Mouse (Mus musculus) limb, embryonic 13.5 days (tissue): ENCODE measurements around the gene 1700034J05Rik. TPM values are rescaled to one million over a fixed set of nuclear protein-coding genes. Genes with fewer than 3 reads are reported as not detected.

ENCODE experiments used
- ATAC-seq: fragments of 200-750 bp; cut with Nextera tagmentation; 2 replicates; pipeline ENCODE4 v1.8.0; 2017; ENCODE audit warnings: low read depth, moderate number of reproducible peaks, moderate TSS enrichment; ENCODE audit not compliant: low FRiP score
- H3K27ac ChIP-seq: fragments of 300-500 bp; sonication (generic); 2 replicates; pipeline ENCODE4 v1.5.1; 2015; ENCODE audit warnings: inconsistent platforms, mild to moderate bottlenecking, moderate library complexity
- H3K27me3 ChIP-seq: fragments of 300-500 bp; sonication (generic); 2 replicates; pipeline ENCODE4 v1.6.1; 2015; ENCODE audit warnings: mild to moderate bottlenecking, inconsistent platforms
- H3K36me3 ChIP-seq: fragments of 300-500 bp; sonication (generic); 2 replicates; pipeline ENCODE4 v1.6.1; 2015; ENCODE audit warnings: inconsistent platforms, mild to moderate bottlenecking, moderate library complexity
- H3K4me1 ChIP-seq: fragments of 300-500 bp; sonication (generic); 2 replicates; pipeline ENCODE4 v1.6.1; 2015; ENCODE audit warnings: inconsistent platforms
- H3K4me2 ChIP-seq: fragments of 300-500 bp; sonication (generic); replicated peaks from 2 replicates; pipeline ENCODE4 v1.6.1; 2015; ENCODE audit warnings: inconsistent platforms, mild to moderate bottlenecking, moderate library complexity
- H3K4me3 ChIP-seq: fragments of 300-500 bp; sonication (generic); 2 replicates; pipeline ENCODE4 v1.5.1; 2015; ENCODE audit warnings: moderate library complexity, mild to moderate bottlenecking, inconsistent platforms
- H3K9ac ChIP-seq: fragments of 300-500 bp; sonication (generic); 2 replicates; pipeline ENCODE4 v1.6.1; 2015; ENCODE audit warnings: mild to moderate bottlenecking, inconsistent platforms
- H3K9me3 ChIP-seq: fragments of 300-500 bp; sonication (generic); 2 replicates; pipeline ENCODE4 v1.6.1; 2016; ENCODE audit warnings: inconsistent platforms
- WGBS: fragments of 180-500 bp; shearing (Covaris S2); methylation state at CpG from one replicate; pipeline ENCODE4 v1.1.7; 2015; 5-methylcytosine and 5-hydroxymethylcytosine counted together
- polyA plus RNA-seq: library from polyadenylated mRNA; unstranded; fragments of >200 nt; fragmentation: Nextera tagmentation; extraction: Ambion mirVana; gene quantifications from 2 replicates; pipeline ENCODE4 v1.2.1, GENCODE M21; 2015

Gene 1700034J05Rik
- polyA plus RNA-seq, 1 experiment from 2014 or later: 0.18 TPM

- Histone ChIP-seq H3K4me3 (no peak overlapping the region), H3K4me1 (peaks cover 47% of the 10 kb centered on the region), H3K27ac (no peak overlapping the region), H3K27me3 (no peaks in the 10 kb centered on the region), H3K36me3 (peaks cover under 1% of the 10 kb centered on the region; the same call in 1 of the 2 replicates), H3K9ac (no peak overlapping the region), H3K9me3 (no peaks in the 10 kb centered on the region), H3K4me2 (no peak overlapping the region)
- ATAC-seq: no peak
- 76% methylated on average over 4 of the region's 4 CpGs for WGBS
Measured at GRCm38 (mm10) chr6:146944830-146945229, 9.4 kb downstream of the 1700034J05Rik start.

GRCm38 (mm10) chr6:146944009-146944408 is 10.2 kb downstream of the 1700034J05Rik start:
- H3K36me3 ChIP-seq: peaks cover 9% of the 10 kb centered on the region
- H3K4me1 ChIP-seq: peaks cover 46% of the 10 kb centered on the region
- no peak overlapping the region for H3K9ac ChIP-seq
- no peak overlapping the region for H3K4me2 ChIP-seq
- H3K27me3 ChIP-seq: no peaks in the 10 kb centered on the region
- no peak overlapping the region for H3K4me3 ChIP-seq
- H3K9me3 ChIP-seq: no peaks in the 10 kb centered on the region
- no peak overlapping the region for H3K27ac ChIP-seq
- ATAC-seq: no peak

DNA sequence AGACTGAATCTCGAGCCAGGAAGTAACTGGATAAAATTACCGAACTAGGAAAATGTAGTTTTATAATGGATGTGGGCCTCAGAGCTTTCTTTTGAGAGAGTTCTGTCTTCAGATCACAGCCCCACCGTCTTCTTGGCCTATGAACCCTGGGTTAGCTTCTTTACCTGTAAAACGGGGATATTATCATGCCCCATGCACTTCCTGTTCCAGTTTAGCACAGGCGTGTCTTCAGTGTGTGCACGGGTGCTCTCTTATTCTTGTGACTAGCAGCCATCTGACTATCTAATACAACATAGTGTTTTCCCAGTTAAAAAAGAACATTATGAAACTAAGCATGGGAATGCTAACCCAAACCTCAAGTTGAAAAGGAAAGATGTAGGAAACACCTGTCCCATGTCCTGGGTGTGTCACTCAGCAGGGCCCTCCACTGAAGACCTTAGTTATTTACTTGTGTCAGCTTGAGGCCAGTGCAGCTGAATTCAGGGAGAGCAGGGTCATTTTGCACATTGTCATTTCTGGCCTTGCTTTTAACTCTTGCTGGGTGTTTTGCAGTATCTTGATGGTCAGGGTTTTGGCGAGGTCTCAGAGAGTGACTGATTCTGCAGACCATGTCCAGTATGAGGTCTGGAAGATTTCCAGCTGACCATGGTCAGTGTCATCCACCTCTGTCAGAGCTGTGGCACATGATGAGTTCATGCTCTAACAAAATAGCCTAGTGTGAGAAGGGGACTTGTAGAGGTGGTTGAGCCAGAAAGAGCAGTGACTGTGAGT is 12.5 kb downstream of the 1700034J05Rik start:
- no peaks in the 10 kb centered on the region for H3K9me3 ChIP-seq
- H3K9ac ChIP-seq: no peak overlapping the region
- ATAC-seq: no peak
- no peak overlapping the region for H3K4me2 ChIP-seq
- no peak overlapping the region for H3K4me3 ChIP-seq
- H3K36me3 ChIP-seq: peaks cover 11% of the 10 kb centered on the region
- whole genome bisulfite sequencing: 80% methylated on average over 7 of the region's 7 CpGs
- H3K4me1 ChIP-seq: peaks cover 32% of the 10 kb centered on the region
- no peaks in the 10 kb centered on the region for H3K27me3 ChIP-seq
- no peak overlapping the region for H3K27ac ChIP-seq

DNA sequence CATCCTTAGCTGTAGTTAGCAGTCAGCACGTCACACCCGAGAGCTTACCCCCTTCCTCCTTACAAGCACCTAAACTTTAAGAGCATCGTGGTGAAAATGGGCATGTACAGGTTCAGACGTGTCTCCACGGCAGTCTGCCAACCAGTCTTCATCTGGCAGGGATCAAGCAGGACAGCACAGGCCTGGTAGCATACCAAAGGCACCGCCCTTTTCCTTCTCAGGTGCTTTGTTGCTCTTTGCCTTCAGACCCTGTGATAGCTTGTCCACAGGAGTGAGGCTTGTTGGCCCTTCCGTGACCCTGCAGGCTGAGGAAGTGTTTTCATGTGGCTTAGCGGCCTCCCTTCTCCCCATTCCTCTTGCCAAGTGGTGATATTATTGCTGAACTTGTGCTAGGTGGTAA is 15.2 kb downstream of the 1700034J05Rik start:
- Histone ChIP-seq H3K4me1 (peaks cover 27% of the 10 kb centered on the region; the same call in 1 of the 2 replicates), H3K27ac (no peak overlapping the region), H3K9me3 (no peaks in the 10 kb centered on the region), H3K4me2 (no peak overlapping the region), H3K27me3 (no peaks in the 10 kb centered on the region), H3K9ac (no peak overlapping the region), H3K36me3 (peaks cover 11% of the 10 kb centered on the region), H3K4me3 (no peak overlapping the region)
- ATAC-seq: no peak
- 79% methylated on average over 8 of the region's 8 CpGs for WGBS

GRCm38 (mm10) chr6:146935957-146936356 is 18.3 kb downstream of the 1700034J05Rik start:
- ATAC-seq: no peak
- Histone ChIP-seq H3K27me3 (no peaks in the 10 kb centered on the region), H3K36me3 (peaks cover 11% of the 10 kb centered on the region), H3K9ac (no peak overlapping the region), H3K27ac (no peak overlapping the region; the same call in 1 of the 2 replicates), H3K9me3 (no peaks in the 10 kb centered on the region), H3K4me2 (no peak overlapping the region), H3K4me3 (no peak overlapping the region), H3K4me1 (peaks cover 43% of the 10 kb centered on the region)
- 62% methylated on average over 3 of the region's 6 CpGs for WGBS

- WGBS: 31% methylated on average over 6 of the region's 6 CpGs
- no peaks in the 10 kb centered on the region for H3K9me3 ChIP-seq
- H3K27ac ChIP-seq: peak overlapping the region; percentile 66; the same call in 1 of the 2 replicates
- H3K36me3 ChIP-seq: no peaks in the 10 kb centered on the region
- H3K4me1 ChIP-seq: peaks cover 45% of the 10 kb centered on the region
- H3K4me2 ChIP-seq: no peak overlapping the region
- 0 out of 2 replicates have a peak, but pooled peaks have one; percentile 55 for ATAC-seq
- no peaks in the 10 kb centered on the region for H3K27me3 ChIP-seq
- H3K9ac ChIP-seq: no peak overlapping the region
- H3K4me3 ChIP-seq: no peak overlapping the region
Measured at GRCm38 (mm10) chr6:146933123-146933522, 21.1 kb downstream of the 1700034J05Rik start.

DNA sequence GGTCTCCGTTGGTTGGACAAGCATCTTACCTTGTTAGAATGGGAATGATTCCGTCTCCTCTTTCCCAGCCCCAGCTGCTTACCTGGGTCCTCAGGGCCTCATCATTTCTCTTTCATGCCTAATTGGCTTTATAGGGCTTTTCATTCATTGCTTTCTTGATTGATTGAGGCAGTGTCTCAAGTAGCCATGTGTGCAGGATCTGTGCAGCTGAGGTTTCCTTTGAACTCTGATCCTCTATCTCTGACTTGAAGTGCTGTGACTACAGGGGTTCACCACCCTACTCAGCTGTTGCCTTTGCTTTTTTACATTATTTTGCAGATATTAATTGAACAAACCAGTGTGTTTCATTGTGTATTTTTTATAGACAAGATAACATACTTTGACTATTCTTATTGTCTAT is 25.2 kb downstream of the 1700034J05Rik start:
- ATAC-seq: no peak
- H3K27me3 ChIP-seq: no peaks in the 10 kb centered on the region
- no peak overlapping the region for H3K27ac ChIP-seq

DNA sequence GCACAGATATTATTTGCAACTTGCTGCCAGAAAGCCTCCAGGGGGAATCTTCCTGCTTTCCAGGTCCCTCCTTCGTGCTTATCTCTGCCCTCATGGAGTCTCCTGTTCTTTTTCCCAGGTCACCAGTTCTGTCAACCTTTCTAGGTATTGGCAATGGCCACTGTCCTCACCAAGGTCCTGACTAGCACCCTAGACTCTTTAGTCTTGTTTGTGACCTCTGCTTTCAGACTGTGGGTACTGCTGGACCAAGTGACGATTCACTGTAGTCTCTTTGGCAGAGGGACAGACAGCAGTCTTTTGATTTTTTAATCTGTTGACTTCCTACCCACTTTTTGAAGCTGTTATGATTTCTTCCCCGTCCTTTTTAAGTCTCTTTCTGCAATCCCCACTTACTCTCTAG is 26.1 kb downstream of the 1700034J05Rik start:
- no peaks in the 10 kb centered on the region for H3K36me3 ChIP-seq
- WGBS: 58% methylated on average over 3 of the region's 3 CpGs
- no peaks in the 10 kb centered on the region for H3K9me3 ChIP-seq
- no peak overlapping the region for H3K4me3 ChIP-seq
- no peak for ATAC-seq
- no peak overlapping the region for H3K4me2 ChIP-seq
- no peaks in the 10 kb centered on the region for H3K27me3 ChIP-seq
- peak overlapping the region; percentile 18; the same call in 1 of the 2 replicates for H3K27ac ChIP-seq
- no peak overlapping the region for H3K9ac ChIP-seq
- H3K4me1 ChIP-seq: peaks cover 50% of the 10 kb centered on the region

More for the DNA sequence above, 25.2 kb downstream of the 1700034J05Rik start:
- Histone ChIP-seq H3K4me1 (peaks cover 54% of the 10 kb centered on the region), H3K4me3 (no peak overlapping the region), H3K36me3 (no peaks in the 10 kb centered on the region), H3K9me3 (no peaks in the 10 kb centered on the region), H3K4me2 (no peak overlapping the region), H3K9ac (no peak overlapping the region)
- WGBS: 64% methylated on average over 2 of the region's 2 CpGs

- Histone ChIP-seq H3K27me3 (no peaks in the 10 kb centered on the region), H3K4me2 (no peak overlapping the region), H3K4me1 (peaks cover 36% of the 10 kb centered on the region), H3K9me3 (no peaks in the 10 kb centered on the region), H3K4me3 (no peak overlapping the region), H3K9ac (no peak overlapping the region), H3K27ac (peak overlapping the region; percentile 10; the same call in 1 of the 2 replicates), H3K36me3 (no peaks in the 10 kb centered on the region)
- no peak for ATAC-seq
- WGBS: 33% methylated on average over 5 of the region's 5 CpGs
Measured at GRCm38 (mm10) chr6:146926415-146926980, 27.7 kb downstream of the 1700034J05Rik start.

DNA sequence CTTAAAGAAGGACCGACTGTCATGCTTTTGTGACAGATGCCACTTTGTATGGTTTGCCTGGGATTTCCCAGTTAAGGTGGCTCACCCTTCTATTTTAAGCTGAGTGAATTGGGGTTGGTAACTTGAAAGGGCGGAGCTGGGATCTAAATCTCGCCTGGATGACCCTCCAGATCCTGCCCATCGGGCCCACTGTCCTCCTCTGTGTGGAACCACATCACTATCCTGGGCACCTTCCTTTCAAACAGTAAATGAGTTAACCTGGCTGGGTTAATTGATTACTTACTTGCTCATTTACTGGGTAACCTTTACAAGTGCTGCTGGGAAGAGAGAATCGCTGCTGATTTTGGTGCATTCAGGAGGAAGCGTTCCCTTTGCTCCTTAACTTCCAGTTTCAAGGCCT is 35.9 kb downstream of the 1700034J05Rik start:
- WGBS: 91% methylated on average over 6 of the region's 6 CpGs
- H3K27ac ChIP-seq: no peak overlapping the region
- H3K4me2 ChIP-seq: no peak overlapping the region
- peaks cover 15% of the 10 kb centered on the region for H3K4me1 ChIP-seq
- no peak for ATAC-seq
- H3K4me3 ChIP-seq: no peak overlapping the region
- H3K9ac ChIP-seq: no peak overlapping the region
- no peaks in the 10 kb centered on the region for H3K27me3 ChIP-seq
- no peaks in the 10 kb centered on the region; the same call in 1 of the 2 replicates for H3K36me3 ChIP-seq
- no peaks in the 10 kb centered on the region for H3K9me3 ChIP-seq

- ATAC-seq: no peak
- 87% methylated on average over 3 of the region's 3 CpGs for WGBS
- H3K9me3 ChIP-seq: no peaks in the 10 kb centered on the region
- H3K4me1 ChIP-seq: peaks cover 25% of the 10 kb centered on the region
- no peak overlapping the region for H3K4me2 ChIP-seq
- H3K27ac ChIP-seq: no peak overlapping the region
- no peak overlapping the region for H3K4me3 ChIP-seq
- H3K36me3 ChIP-seq: no peaks in the 10 kb centered on the region; the same call in 1 of the 2 replicates
- no peaks in the 10 kb centered on the region for H3K27me3 ChIP-seq
- H3K9ac ChIP-seq: no peak overlapping the region
Measured at GRCm38 (mm10) chr6:146917396-146917795, 36.8 kb downstream of the 1700034J05Rik start.

GRCm38 (mm10) chr6:146915808-146916207 is 38.4 kb downstream of the 1700034J05Rik start:
- 80% methylated on average over 1 of the region's 1 CpGs for WGBS
- H3K4me2 ChIP-seq: no peak overlapping the region
- no peak overlapping the region for H3K9ac ChIP-seq
- H3K27ac ChIP-seq: no peak overlapping the region
- H3K27me3 ChIP-seq: no peaks in the 10 kb centered on the region
- no peak overlapping the region for H3K4me3 ChIP-seq
- ATAC-seq: no peak
- H3K36me3 ChIP-seq: no peaks in the 10 kb centered on the region; the same call in 1 of the 2 replicates
- peaks cover 36% of the 10 kb centered on the region for H3K4me1 ChIP-seq
- H3K9me3 ChIP-seq: no peaks in the 10 kb centered on the region
